Mouse (Mus musculus): Measurements from ENCODE around the gene Zfp423.

- TF ChIP-seq GATA1 (IDR thresholded peaks at IDR 0.05; ENCODE audit: low read length) (no peak), TAL1 (IDR thresholded peaks at IDR 0.05; ENCODE audit: low read length) (no peak)
These were observed 45.0 kb downstream of the Zfp423 start for GRCm38 (mm10) chr8:87914247-87914967.
